Mouse (Mus musculus) thymus, adult 2 months (tissue): ENCODE data around the gene Stard5. TPM values are rescaled to one million over a fixed set of nuclear protein-coding genes. Genes with fewer than 3 reads are reported as not detected.

Experiments used
- DNase-seq: peaks from one replicate; pipeline ENCODE4 v3.0.0; 2021
- H3K27ac ChIP-seq: fragments of 200-500 bp; 2 replicates; pipeline ENCODE4 v1.5.1; 2012; ENCODE audit warnings: low read length, control low read depth; ENCODE audit not compliant: control insufficient read depth, insufficient read depth
- H3K27me3 ChIP-seq: fragments of 200-500 bp; 2 replicates; pipeline ENCODE4 v1.6.1; 2012; ENCODE audit warnings: mild to moderate bottlenecking, low read length, moderate library complexity, mixed read lengths; ENCODE audit not compliant: control insufficient read depth, insufficient read depth
- H3K36me3 ChIP-seq: fragments of 200-500 bp; 2 replicates; pipeline ENCODE4 v1.6.1; 2012; ENCODE audit warnings: mild to moderate bottlenecking, low read length, moderate library complexity; ENCODE audit not compliant: control insufficient read depth, insufficient read depth
- H3K4me1 ChIP-seq: fragments of 200-500 bp; replicated peaks from 2 replicates; pipeline ENCODE4 v1.6.1; 2012; ENCODE audit warnings: low read length; ENCODE audit not compliant: control insufficient read depth, insufficient read depth
- H3K4me3 ChIP-seq: fragments of 200-500 bp; 2 replicates; pipeline ENCODE4 v1.5.1; 2012; ENCODE audit warnings: mild to moderate bottlenecking, low read length, control low read depth, moderate library complexity; ENCODE audit not compliant: control insufficient read depth, insufficient read depth
- CTCF ChIP-seq: fragments of 200-500 bp; IDR thresholded peaks from 2 replicates; pipeline ENCODE4 v1.5.1; 2012; ENCODE audit warnings: mild to moderate bottlenecking, control low read depth, low read length, moderate library complexity, borderline replicate concordance; ENCODE audit not compliant: control insufficient read depth, poor library complexity, insufficient read depth; ENCODE audit errors: extremely low read depth
- POLR2A ChIP-seq: fragments of 200-500 bp; IDR thresholded peaks from 2 replicates; pipeline ENCODE4 v1.6.1; 2012; ENCODE audit warnings: mild to moderate bottlenecking, low read length, control low read depth, moderate library complexity; ENCODE audit not compliant: control insufficient read depth, poor library complexity, insufficient read depth; ENCODE audit errors: extremely low read depth
- WGBS: fragments of 180-500 bp; shearing (Covaris S2); methylation state at CpG from one replicate; pipeline ENCODE4 v1.1.7; 2018; 5-methylcytosine and 5-hydroxymethylcytosine counted together
- polyA plus RNA-seq: library from polyadenylated mRNA; depleted of rRNA; stranded (reverse); fragments of >200 nt; gene quantifications from 2 replicates; pipeline ENCODE4 v1.2.3, GENCODE M21; 2012

Gene Stard5
- polyA plus RNA-seq, 1 experiment = 17.8 TPM

- Histone ChIP-seq H3K36me3 (no peaks in the 10 kb centered on the region), H3K27ac (no peak overlapping the region), H3K27me3 (no peaks in the 10 kb centered on the region), H3K4me3 (no peak overlapping the region), H3K4me1 (peaks cover 4% of the 10 kb centered on the region; the same call in 1 of the 2 replicates)
- DNase-seq = peak; percentile 56
- WGBS = 68% methylated on average over 1 of the region's 1 CpGs
- TF ChIP-seq POLR2A (no peak), CTCF (no peak)
Measured at GRCm38 (mm10) chr7:83668724-83669123, 37.0 kb downstream of the Stard5 start.

- H3K27ac ChIP-seq = no peak overlapping the region
Measured at GRCm38 (mm10) chr7:83671573-83671972, 39.8 kb downstream of the Stard5 start.

GRCm38 (mm10) chr7:83675545-83676254 lies 43.9 kb downstream of the Stard5 start:
- Histone ChIP-seq H3K4me3 (no peak overlapping the region), H3K27me3 (no peaks in the 10 kb centered on the region), H3K27ac (no peak overlapping the region), H3K4me1 (no peaks in the 10 kb centered on the region), H3K36me3 (no peaks in the 10 kb centered on the region)
- TF ChIP-seq POLR2A (no peak), CTCF (peak; percentile 32; the same call in 1 of the 2 replicates)
- peak; percentile 47 for DNase-seq
- WGBS = 32% methylated on average over 5 of the region's 5 CpGs

More at GRCm38 (mm10) chr7:83671573-83671972, 39.8 kb downstream of the Stard5 start:
- WGBS = 97% methylated on average over 6 of the region's 6 CpGs
- H3K4me1 ChIP-seq = peaks cover 4% of the 10 kb centered on the region; the same call in 1 of the 2 replicates
- no peak overlapping the region for H3K4me3 ChIP-seq
- H3K27me3 ChIP-seq = no peaks in the 10 kb centered on the region
- DNase-seq = no peak
- H3K36me3 ChIP-seq = no peaks in the 10 kb centered on the region
- TF ChIP-seq POLR2A (no peak), CTCF (no peak)

- DNase-seq = no peak
- 51% methylated on average over 3 of the region's 3 CpGs for WGBS
- Histone ChIP-seq H3K4me3 (no peak overlapping the region), H3K4me1 (no peaks in the 10 kb centered on the region), H3K27me3 (no peaks in the 10 kb centered on the region), H3K36me3 (no peaks in the 10 kb centered on the region), H3K27ac (no peak overlapping the region)
- no peak for TF ChIP-seq CTCF
- TF ChIP-seq POLR2A = no peak
Measured at GRCm38 (mm10) chr7:83677296-83677695, 45.5 kb downstream of the Stard5 start.

GRCm38 (mm10) chr7:83678506-83678905 lies 46.7 kb downstream of the Stard5 start:
- TF ChIP-seq POLR2A (no peak), CTCF (no peak)
- WGBS = 92% methylated on average over 4 of the region's 4 CpGs
- Histone ChIP-seq H3K27me3 (no peaks in the 10 kb centered on the region), H3K36me3 (no peaks in the 10 kb centered on the region), H3K4me1 (no peaks in the 10 kb centered on the region), H3K27ac (no peak overlapping the region), H3K4me3 (no peak overlapping the region)
- DNase-seq = no peak

GRCm38 (mm10) chr7:83682640-83683274 lies 51.0 kb downstream of the Stard5 start:
- Histone ChIP-seq H3K27ac (no peak overlapping the region), H3K36me3 (no peaks in the 10 kb centered on the region), H3K27me3 (no peaks in the 10 kb centered on the region), H3K4me1 (no peaks in the 10 kb centered on the region), H3K4me3 (no peak overlapping the region)
- TF ChIP-seq POLR2A = no peak
- no peak for TF ChIP-seq CTCF
- no peak for DNase-seq
- 46% methylated on average over 6 of the region's 6 CpGs for WGBS
